Mouse (Mus musculus) MEL (cell line): ENCODE results near the gene Pcbp3.

Experiments used
- CHD1 ChIP-seq: IDR thresholded peaks from 2 replicates; pipeline ENCODE4 v1.6.1; 2012; ENCODE audit warnings: low read depth, mild to moderate bottlenecking, inconsistent platforms, low read length, improper control_type of control experiment
- EP300 ChIP-seq, 2 experiments: IDR thresholded peaks; 2 replicates each; pipeline ENCODE4 v1.6.1; 2011; ENCODE audit warnings: improper control_type of control experiment in 2 of 2, low read length in 2 of 2, low read depth in 1 of 2, mild to moderate bottlenecking in 1 of 2
- GATA1 ChIP-seq: IDR thresholded peaks from 2 replicates; pipeline ENCODE4 v1.6.1; 2011; ENCODE audit warnings: low read depth, low read length, improper control_type of control experiment
- MXI1 ChIP-seq: IDR thresholded peaks from 2 replicates; pipeline ENCODE4 v1.6.1; 2011; ENCODE audit warnings: mild to moderate bottlenecking, low read depth, low read length, improper control_type of control experiment
- USF1 ChIP-seq: IDR thresholded peaks from 2 replicates; pipeline ENCODE4 v1.6.1; 2014; ENCODE audit warnings: low read depth, mild to moderate bottlenecking, inconsistent platforms, low read length, improper control_type of control experiment, moderate library complexity

DNA sequence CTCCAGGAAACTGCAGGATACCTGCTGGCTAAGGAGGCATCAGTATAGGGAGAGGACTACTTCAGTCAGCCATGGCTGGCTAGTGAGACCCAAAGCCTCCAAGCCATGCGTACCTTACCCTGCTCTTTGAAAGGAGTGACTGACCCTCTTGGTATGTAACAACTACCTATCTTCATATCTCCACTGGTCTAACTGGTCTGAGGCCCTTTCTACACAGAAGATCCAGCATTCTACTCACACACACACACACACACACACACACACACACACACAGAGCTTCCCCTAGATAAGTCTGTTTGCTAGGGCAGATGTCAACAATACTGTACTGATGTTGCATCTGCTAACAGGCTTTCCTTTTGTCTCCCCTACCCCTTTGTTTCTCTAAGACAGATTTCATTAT is 87.3 kb downstream of the Pcbp3 start:
- TF ChIP-seq USF1, result no peak
- no peak for TF ChIP-seq MXI1
- TF ChIP-seq CHD1, result no peak
- TF ChIP-seq GATA1, result no peak
- TF ChIP-seq EP300 (IDR thresholded peaks at IDR 0.05; ENCODE audit: low read depth in 1 of 2, low read length in 2 of 2), result no peak
